Mouse (Mus musculus) forebrain, embryonic 11.5 days (tissue): ENCODE results near the gene Gipr. TPM values are rescaled to one million over a fixed set of nuclear protein-coding genes. Genes with fewer than 3 reads are reported as not detected.

Source experiments
- ATAC-seq: fragments of 200-750 bp; cut with Nextera tagmentation; replicated peaks from 2 replicates; pipeline ENCODE4 v1.8.0; 2017; ENCODE audit warnings: moderate TSS enrichment; ENCODE audit not compliant: low FRiP score
- DNase-seq: peaks from one replicate; pipeline ENCODE4 v3.0.0-alpha.2; 2017; ENCODE audit warnings: low spot score
- H3K27ac ChIP-seq: fragments of 300-500 bp; sonication (generic); 2 replicates; pipeline ENCODE4 v1.5.1; 2014; ENCODE audit warnings: low read depth, low read length
- H3K27me3 ChIP-seq: fragments of 300-500 bp; sonication (generic); 2 replicates; pipeline ENCODE4 v1.6.1; 2014; ENCODE audit warnings: mild to moderate bottlenecking, low read length, mixed read lengths; ENCODE audit not compliant: control insufficient read depth, insufficient read depth
- H3K36me3 ChIP-seq: fragments of 300-500 bp; sonication (generic); 2 replicates; pipeline ENCODE4 v1.6.1; 2014; ENCODE audit warnings: mild to moderate bottlenecking, low read length, moderate library complexity, mixed read lengths; ENCODE audit not compliant: control insufficient read depth, insufficient read depth
- H3K4me1 ChIP-seq: fragments of 300-500 bp; sonication (generic); replicated peaks from 2 replicates; pipeline ENCODE4 v1.6.1; 2014; ENCODE audit warnings: low read length, mixed read lengths; ENCODE audit not compliant: control insufficient read depth, insufficient read depth
- H3K4me2 ChIP-seq: fragments of 300-500 bp; sonication (generic); 2 replicates; pipeline ENCODE4 v1.6.1; 2014; ENCODE audit warnings: low read depth, mild to moderate bottlenecking, low read length, moderate library complexity, mixed read lengths; ENCODE audit not compliant: severe bottlenecking
- H3K4me3 ChIP-seq: fragments of 300-500 bp; sonication (generic); 2 replicates; pipeline ENCODE4 v1.5.1; 2014; ENCODE audit warnings: low read depth, low read length
- H3K9ac ChIP-seq: fragments of 300-500 bp; sonication (generic); 2 replicates; pipeline ENCODE4 v1.6.1; 2014; ENCODE audit warnings: low read length
- H3K9me3 ChIP-seq: fragments of 300-500 bp; sonication (generic); 2 replicates; pipeline ENCODE4 v1.6.1; 2016; ENCODE audit warnings: low read length, mixed read lengths; ENCODE audit not compliant: control insufficient read depth
- WGBS: fragments of 180-500 bp; shearing (Covaris S2); extraction: QIAGEN DNeasy Blood & Tissue Kit; methylation state at CpG from one replicate; pipeline ENCODE4 v1.1.7; 2014; 5-methylcytosine and 5-hydroxymethylcytosine counted together
- polyA plus RNA-seq: library from polyadenylated mRNA; unstranded; fragments of >200 nt; fragmentation: Nextera tagmentation; extraction: Ambion mirVana; gene quantifications from 2 replicates; pipeline ENCODE4 v1.2.1, GENCODE M21; 2014

Gipr gene
- polyA plus RNA-seq, 1 experiment from 2014 or later, result 0.56 TPM

- no peak for DNase-seq
- Histone ChIP-seq H3K9me3 (no peaks in the 10 kb centered on the region; the same call in 1 of the 2 replicates), H3K9ac (no peak overlapping the region), H3K4me2 (no peak overlapping the region), H3K36me3 (no peaks in the 10 kb centered on the region), H3K4me1 (peaks cover 6% of the 10 kb centered on the region; the same call in 1 of the 2 replicates), H3K27me3 (peaks cover 20% of the 10 kb centered on the region), H3K27ac (no peak overlapping the region), H3K4me3 (no peak overlapping the region)
- WGBS, result 28% methylated on average over 12 of the region's 12 CpGs
- ATAC-seq, result no peak
Measured at GRCm38 (mm10) chr7:19163752-19164151, 2.2 kb downstream of the Gipr start.

GRCm38 (mm10) chr7:19162928-19163327 lies 3.0 kb downstream of the Gipr start:
- Histone ChIP-seq H3K9me3 (no peaks in the 10 kb centered on the region; the same call in 1 of the 2 replicates), H3K27me3 (peaks cover 22% of the 10 kb centered on the region), H3K27ac (no peak overlapping the region), H3K36me3 (no peaks in the 10 kb centered on the region), H3K4me3 (no peak overlapping the region), H3K4me2 (no peak overlapping the region), H3K4me1 (peaks cover 6% of the 10 kb centered on the region; the same call in 1 of the 2 replicates), H3K9ac (no peak overlapping the region)
- DNase-seq (no peak), ATAC-seq (no peak)
- WGBS, result 84% methylated on average over 7 of the region's 7 CpGs

GRCm38 (mm10) chr7:19160115-19160514 lies 5.8 kb downstream of the Gipr start:
- H3K9me3 ChIP-seq, result no peaks in the 10 kb centered on the region
- peaks cover 8% of the 10 kb centered on the region; the same call in 1 of the 2 replicates for H3K4me1 ChIP-seq
- peaks cover 20% of the 10 kb centered on the region for H3K27me3 ChIP-seq
- no peak overlapping the region for H3K27ac ChIP-seq
- DNase-seq, result peak; percentile 83
- ATAC-seq, result no peak
- H3K4me2 ChIP-seq, result peak overlapping the region; percentile 64
- H3K36me3 ChIP-seq, result no peaks in the 10 kb centered on the region
- H3K9ac ChIP-seq, result peak overlapping the region; percentile 39
- H3K4me3 ChIP-seq, result peak overlapping the region; percentile 30
- WGBS, result 2% methylated on average over 20 of the region's 20 CpGs

- DNase-seq (no peak), ATAC-seq (no peak)
- no peaks in the 10 kb centered on the region for H3K36me3 ChIP-seq
- peaks cover 8% of the 10 kb centered on the region; the same call in 1 of the 2 replicates for H3K4me1 ChIP-seq
- no peaks in the 10 kb centered on the region for H3K9me3 ChIP-seq
- peaks cover 16% of the 10 kb centered on the region for H3K27me3 ChIP-seq
- WGBS, result 13% methylated on average over 18 of the region's 18 CpGs
- no peak overlapping the region for H3K27ac ChIP-seq
- no peak overlapping the region for H3K9ac ChIP-seq
- H3K4me3 ChIP-seq, result no peak overlapping the region
- H3K4me2 ChIP-seq, result 0 out of 2 replicates have a peak overlapping the region, but pooled peaks have one; percentile 64
Measured at GRCm38 (mm10) chr7:19159411-19159810, 6.5 kb downstream of the Gipr start.

- Histone ChIP-seq H3K4me1 (peaks cover 8% of the 10 kb centered on the region; the same call in 1 of the 2 replicates), H3K4me3 (no peak overlapping the region), H3K9me3 (no peaks in the 10 kb centered on the region), H3K9ac (no peak overlapping the region), H3K27ac (no peak overlapping the region), H3K36me3 (no peaks in the 10 kb centered on the region; the same call in 1 of the 2 replicates), H3K27me3 (peaks cover 13% of the 10 kb centered on the region), H3K4me2 (no peak overlapping the region)
- DNase-seq, result no peak
- 77% methylated on average over 11 of the region's 11 CpGs for WGBS
- no peak for ATAC-seq
Measured at GRCm38 (mm10) chr7:19158601-19159000, 7.3 kb downstream of the Gipr start.

GRCm38 (mm10) chr7:19157160-19157800 lies 8.6 kb downstream of the Gipr start:
- no peak overlapping the region for H3K4me3 ChIP-seq
- ATAC-seq (peak; percentile 72), DNase-seq (peak; percentile 97)
- peak overlapping the region; percentile 10; the same call in 1 of the 2 replicates for H3K9ac ChIP-seq
- no peak overlapping the region; the same call in 1 of the 2 replicates for H3K27ac ChIP-seq
- peaks cover 13% of the 10 kb centered on the region for H3K27me3 ChIP-seq
- no peaks in the 10 kb centered on the region; the same call in 1 of the 2 replicates for H3K36me3 ChIP-seq
- 5% methylated on average over 30 of the region's 30 CpGs for WGBS
- no peaks in the 10 kb centered on the region for H3K9me3 ChIP-seq
- H3K4me2 ChIP-seq, result peak overlapping the region; percentile 32
- peaks cover 8% of the 10 kb centered on the region; the same call in 1 of the 2 replicates for H3K4me1 ChIP-seq

- H3K4me2 ChIP-seq, result no peak overlapping the region
Measured at GRCm38 (mm10) chr7:19155825-19156475, 10.0 kb downstream of the Gipr start.

GRCm38 (mm10) chr7:19154796-19155195 lies 11.1 kb downstream of the Gipr start:
- H3K27ac ChIP-seq, result no peak overlapping the region
- H3K36me3 ChIP-seq, result no peaks in the 10 kb centered on the region; the same call in 1 of the 2 replicates
- no peak overlapping the region for H3K9ac ChIP-seq
- H3K27me3 ChIP-seq, result peaks cover 10% of the 10 kb centered on the region
- H3K9me3 ChIP-seq, result no peaks in the 10 kb centered on the region
- peaks cover 8% of the 10 kb centered on the region for H3K4me1 ChIP-seq
- no peak overlapping the region for H3K4me2 ChIP-seq
- ATAC-seq (no peak), DNase-seq (no peak)
- 87% methylated on average over 8 of the region's 8 CpGs for WGBS
- H3K4me3 ChIP-seq, result no peak overlapping the region

More at GRCm38 (mm10) chr7:19155825-19156475, 10.0 kb downstream of the Gipr start:
- peaks cover 13% of the 10 kb centered on the region for H3K27me3 ChIP-seq
- H3K9me3 ChIP-seq, result no peaks in the 10 kb centered on the region
- H3K4me1 ChIP-seq, result peaks cover 8% of the 10 kb centered on the region; the same call in 1 of the 2 replicates
- ATAC-seq (no peak), DNase-seq (no peak)
- no peaks in the 10 kb centered on the region; the same call in 1 of the 2 replicates for H3K36me3 ChIP-seq
- no peak overlapping the region for H3K27ac ChIP-seq
- H3K4me3 ChIP-seq, result no peak overlapping the region
- no peak overlapping the region for H3K9ac ChIP-seq
- WGBS, result 59% methylated on average over 13 of the region's 13 CpGs
